Mouse (Mus musculus) embryonic stem cell, embryonic (primary cell): ENCODE measurements around the gene Gm20747.
"Not testable (repeated sequence)": the region's sequence is repeated elsewhere in the genome, so short reads cannot be mapped to it uniquely, and the experiment has no call there.

Experiments
- CTCF ChIA-PET, 4 experiments: fragments of 300-600 bp in 2 of 4; fragments of 350-600 bp in 2 of 4; sonication (Branson Sonifier 250); formaldehyde crosslinking; loops; one replicate each; lab custom pipeline; 2022; ENCODE audit warnings: inconsistent platforms in 2 of 4; lab: Charles Lee
- POLR2A ChIA-PET, 4 experiments: fragments of 300-600 bp in 2 of 4; fragments of 350-600 bp in 2 of 4; sonication (Branson Sonifier 250); formaldehyde crosslinking; loops; one replicate each; lab custom pipeline; 2022; ENCODE audit warnings: antibody characterized with exemption in 4 of 4, inconsistent platforms in 1 of 4; lab: Charles Lee

The Gm20747 gene

GRCm38 (mm10) chrY:53418191-53418590, at the start of gene Gm20747:
Gm20747 (minus strand) TSS chrY:53418291.
- POLR2A ChIA-PET, CTCF ChIA-PET: not testable (repeated sequence)
